Mouse (Mus musculus): ENCODE measurements around the gene Ankdd1b.

Gene Ankdd1b

DNA sequence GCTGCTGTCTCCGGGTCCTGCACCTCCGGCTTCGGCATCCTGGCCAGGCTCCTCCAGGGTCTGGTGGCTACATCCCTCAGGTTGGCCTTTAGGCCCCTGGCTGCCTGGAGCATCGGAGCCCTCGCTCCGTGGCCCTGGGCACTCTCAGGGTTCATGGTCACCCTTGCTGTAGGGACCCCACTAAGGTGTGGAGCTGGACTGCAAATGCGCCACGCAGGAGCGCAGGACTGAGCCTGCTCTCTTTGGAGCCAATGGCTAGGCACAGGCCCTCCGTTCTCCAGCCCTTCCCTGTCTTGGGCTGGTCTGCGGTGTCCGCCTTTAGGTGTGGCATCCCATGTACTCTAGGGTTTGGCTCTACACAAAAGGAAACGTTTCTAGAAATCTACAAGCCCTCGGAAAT lies at the start of gene Ankdd1b:
TSS of gene Ankdd1b (minus strand) at position 242 of the 400 bp plus-strand sequence.
- 93% methylated on average over 14 of the region's 14 CpGs for whole genome bisulfite sequencing

DNA sequence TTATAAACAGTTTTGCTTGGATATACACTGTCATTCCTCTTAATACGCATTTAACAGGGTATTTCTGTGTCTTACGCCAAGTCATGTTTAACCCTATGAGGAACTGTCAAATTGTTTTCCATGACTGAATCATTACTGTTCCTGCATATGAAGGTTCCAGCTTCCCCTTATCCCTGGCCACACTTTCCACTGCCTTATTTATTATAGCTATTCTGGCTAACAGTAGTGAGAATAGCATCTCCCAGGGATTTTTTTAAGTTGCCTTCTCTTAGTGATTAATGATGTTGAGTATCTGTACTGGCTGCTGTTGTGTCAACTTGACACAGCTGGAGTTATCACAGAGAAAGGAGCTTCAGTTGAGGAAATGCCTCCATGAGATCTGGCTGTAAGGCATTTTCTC lies 46.3 kb upstream of the Ankdd1b start:
- WGBS: 98% methylated on average over 2 of the region's 2 CpGs

DNA sequence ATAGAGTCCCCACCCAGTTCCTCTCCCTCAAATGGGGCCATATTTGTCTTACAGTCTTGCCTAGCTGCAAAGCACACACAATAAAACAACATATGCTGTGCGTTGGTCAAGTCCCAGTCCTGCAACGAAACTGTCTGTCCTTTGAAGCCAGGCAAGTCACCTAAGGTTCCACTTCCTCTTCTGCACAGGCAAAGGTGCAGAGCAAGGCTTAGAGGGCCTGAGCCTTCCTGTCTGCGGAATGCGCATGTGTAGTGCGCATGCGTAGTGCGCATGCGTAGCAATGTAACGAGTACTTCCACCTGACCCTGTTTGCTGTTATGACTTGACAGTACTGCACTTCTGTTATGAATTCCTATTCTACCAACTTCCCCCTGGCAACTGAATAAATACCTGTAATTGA lies 45.3 kb upstream of the Ankdd1b start:
- WGBS: 90% methylated on average over 9 of the region's 9 CpGs

DNA sequence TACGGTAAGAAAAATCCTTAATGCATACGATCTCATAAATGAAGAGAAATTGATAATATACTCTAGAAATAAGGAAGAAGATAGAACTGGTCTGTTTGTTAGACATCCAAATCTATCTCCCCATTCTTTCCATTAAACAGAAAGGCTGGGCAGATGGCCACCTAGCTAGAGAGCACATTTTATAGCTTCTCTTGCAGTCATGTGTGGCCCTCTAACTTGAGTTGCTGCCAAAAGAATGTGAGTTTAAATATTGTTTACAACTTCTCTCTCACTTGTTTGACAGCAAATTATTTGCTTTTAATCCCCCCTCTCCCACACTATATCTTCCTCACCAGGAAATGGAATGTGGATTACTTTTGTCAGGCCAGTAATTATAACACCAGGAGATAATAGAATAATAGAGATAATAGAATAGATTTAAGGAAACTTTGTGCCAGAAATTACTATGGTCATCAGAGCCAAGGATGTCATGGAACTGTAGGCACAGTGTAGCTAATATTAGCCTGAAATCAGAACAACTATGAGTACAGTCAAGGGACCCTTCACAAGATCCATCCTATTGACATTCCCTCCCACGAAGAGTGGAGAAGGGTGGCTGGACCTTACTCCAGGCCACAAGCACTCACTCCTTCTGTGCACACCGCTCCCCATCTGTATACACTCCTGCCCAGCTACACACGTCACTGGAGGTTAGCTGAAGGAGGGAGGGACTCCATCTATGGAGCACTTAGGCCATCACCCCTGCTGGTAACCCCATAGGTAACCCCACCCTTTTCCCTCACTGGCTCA lies 43.4 kb upstream of the Ankdd1b start:
- 97% methylated on average over 5 of the region's 5 CpGs for WGBS

DNA sequence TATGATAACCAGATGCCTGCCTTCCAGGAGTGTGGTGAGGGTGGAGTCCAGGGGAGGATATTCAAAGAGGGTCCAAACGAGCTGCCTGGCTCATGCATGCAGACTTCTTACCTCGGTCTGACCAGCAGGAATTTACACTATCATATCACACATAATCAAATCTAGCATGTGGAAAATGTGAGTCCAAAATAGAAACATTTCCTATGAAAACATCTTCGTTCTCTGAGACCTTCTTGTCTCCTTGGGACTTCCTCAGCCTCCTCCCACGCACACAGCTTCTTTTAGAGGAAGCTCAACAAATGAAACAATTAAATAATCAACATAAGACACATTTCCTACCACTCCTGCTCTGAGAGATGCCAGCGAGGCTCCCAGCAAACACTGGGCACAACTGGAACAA lies 40.9 kb upstream of the Ankdd1b start:
- WGBS: 68% methylated on average over 5 of the region's 5 CpGs

DNA sequence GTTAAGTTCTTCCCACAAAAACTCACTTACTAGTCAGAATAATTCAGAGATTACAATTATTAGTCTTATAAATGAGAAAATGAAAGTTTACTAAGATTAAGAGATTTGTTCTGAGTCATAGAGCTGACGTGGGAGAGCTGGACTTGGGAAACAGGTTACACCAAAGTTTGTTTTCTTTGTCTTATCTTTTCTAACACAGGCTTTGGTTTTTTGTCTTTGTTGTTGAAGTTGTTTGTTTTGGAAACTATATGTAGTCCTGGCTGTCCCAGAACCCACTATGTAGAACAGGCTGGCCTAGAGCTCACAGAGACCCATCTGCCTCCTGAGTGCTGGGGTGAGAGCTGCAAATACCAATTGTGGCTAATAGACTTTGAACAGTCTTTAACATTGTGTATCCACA lies 40.3 kb upstream of the Ankdd1b start:
- 90% methylated on average over 1 of the region's 1 CpGs for WGBS

DNA sequence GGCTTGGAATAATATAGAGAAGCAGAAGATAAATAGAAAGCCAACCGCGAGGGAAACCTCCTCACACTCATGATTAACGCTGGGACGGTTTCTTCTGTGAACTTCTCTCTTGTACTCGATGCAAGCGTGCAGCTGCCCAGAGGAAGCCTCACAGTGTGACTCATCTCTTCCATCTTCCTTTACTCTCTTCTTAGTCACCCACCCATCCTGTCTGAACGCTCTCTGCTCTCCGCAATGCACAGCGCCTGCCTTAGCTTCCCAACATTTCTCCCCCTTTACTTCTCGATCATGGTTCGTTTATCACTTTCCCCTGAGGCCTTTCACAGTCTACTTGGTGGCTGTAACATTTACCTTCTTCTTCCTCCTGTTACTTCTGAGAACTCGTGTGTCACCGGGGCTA lies 39.6 kb upstream of the Ankdd1b start:
- WGBS: 56% methylated on average over 13 of the region's 13 CpGs

DNA sequence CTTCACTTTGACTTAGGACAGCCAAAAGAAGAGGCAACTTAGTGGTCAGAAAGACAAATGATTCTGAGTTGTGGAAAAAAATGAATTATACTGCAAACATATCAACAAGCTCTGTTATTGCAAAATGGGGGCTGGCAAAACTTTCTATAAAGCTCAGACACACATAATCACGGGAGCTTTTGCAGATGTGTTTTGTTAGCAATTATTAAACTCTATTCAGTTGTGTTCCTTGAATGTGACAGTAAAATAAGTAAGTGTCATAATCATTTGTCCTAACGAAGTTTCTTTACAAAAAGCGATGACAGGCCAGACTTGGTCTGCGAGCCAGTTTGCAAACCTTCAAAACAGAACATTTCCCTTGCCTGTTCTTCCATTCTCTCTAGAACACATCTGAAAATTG lies 36.5 kb upstream of the Ankdd1b start:
- WGBS: 93% methylated on average over 4 of the region's 4 CpGs

DNA sequence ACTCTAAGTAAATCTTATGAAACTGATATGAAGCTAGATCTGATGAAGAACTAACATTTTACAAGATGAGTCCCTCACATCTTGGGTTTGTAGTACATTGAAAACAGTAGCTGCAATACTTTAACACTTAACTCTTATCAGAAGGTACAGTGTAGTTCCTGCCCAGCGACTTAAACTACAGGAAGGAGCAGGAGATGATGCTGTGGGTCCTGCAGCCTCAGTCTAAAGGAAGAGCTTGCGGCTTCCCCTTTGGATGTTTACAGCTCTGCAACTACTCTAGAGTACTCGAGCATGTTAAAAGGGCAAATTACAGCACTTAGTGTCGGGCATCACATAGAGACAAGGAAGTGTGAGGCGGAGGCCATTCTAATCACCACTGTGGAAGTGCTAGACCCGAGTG lies 35.3 kb upstream of the Ankdd1b start:
- WGBS: 81% methylated on average over 6 of the region's 6 CpGs

DNA sequence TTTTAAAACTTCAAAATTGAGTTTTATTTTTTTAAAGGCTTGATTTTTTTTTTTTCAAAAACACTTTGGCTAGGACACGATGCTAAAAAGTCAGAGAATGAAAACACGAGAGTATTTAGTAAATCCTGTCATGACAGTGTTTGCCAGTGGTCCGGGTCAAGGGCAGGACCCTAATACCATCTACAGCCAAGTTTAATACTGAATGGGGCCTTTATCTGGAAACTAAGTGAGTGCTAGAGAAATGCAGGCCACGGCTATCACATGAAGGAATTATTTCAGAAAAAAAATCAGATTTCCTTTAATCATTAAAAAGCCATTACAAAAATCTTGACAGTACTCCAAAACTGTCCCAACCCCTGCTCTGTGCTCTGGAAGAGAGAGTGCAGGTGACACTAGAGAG lies 34.7 kb upstream of the Ankdd1b start:
- WGBS: 81% methylated on average over 4 of the region's 4 CpGs

DNA sequence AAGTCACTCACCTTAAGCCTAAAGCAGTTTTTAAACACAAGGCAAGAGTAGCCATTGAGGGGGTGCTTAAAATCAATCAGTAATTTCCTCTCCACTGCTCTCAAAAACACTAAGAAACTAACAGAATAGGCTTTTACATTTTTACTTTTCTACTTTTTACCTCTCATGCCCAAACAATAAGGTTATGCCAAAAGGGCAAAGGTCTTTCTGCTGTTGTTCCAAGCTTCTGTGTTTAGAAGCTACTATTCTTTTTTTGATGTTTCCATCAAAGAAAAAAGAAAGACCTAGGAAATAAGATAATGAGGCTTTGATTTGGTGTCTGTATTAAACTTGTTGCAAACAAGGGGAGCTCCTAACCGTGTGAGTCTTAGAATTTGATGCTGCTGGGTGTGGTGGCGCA lies 28.9 kb upstream of the Ankdd1b start:
- 78% methylated on average over 2 of the region's 2 CpGs for WGBS

DNA sequence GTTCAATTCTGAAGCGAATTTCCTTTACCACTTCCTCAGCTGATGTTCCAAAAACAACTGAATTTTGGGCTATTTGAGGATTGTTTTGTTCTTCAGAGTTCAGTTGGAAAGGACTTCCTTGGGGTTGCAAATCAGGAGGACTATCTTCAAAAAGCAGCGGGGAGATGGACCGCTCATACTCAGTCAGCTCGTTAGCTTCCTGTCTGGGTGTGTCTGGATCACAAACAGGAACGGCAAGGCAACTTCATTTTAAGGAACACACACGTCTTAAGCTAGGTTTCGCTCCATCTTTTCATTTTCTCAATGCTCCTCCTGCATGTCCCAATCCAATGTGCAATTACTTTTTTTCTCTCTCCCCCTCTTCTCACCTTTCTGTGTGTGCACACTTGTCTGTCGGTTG lies 25.6 kb upstream of the Ankdd1b start:
- 68% methylated on average over 8 of the region's 8 CpGs for WGBS

DNA sequence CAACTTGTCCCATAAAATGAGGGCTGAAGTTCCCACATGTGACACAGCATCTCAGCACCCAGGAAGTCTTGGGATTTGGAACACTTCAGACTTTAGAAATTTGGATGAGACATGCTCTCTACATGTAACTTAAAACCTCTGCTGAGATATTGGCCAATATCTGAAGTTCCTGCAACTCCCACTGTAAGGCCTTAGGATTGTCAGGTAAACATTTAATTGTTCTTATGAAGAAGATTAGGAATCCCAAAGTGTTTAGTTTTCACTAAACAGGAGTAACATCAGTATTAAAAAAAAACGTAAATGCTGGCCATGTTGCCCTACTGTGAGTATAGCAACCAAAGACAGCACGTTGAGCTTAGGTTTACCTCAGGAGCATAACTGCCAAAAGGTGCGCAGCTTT lies 19.4 kb upstream of the Ankdd1b start, which contains the start of gene Gm17622:
TSS of gene Gm17622 (plus strand) at position 301 of the 400 bp plus-strand sequence.
- WGBS: 98% methylated on average over 3 of the region's 3 CpGs

DNA sequence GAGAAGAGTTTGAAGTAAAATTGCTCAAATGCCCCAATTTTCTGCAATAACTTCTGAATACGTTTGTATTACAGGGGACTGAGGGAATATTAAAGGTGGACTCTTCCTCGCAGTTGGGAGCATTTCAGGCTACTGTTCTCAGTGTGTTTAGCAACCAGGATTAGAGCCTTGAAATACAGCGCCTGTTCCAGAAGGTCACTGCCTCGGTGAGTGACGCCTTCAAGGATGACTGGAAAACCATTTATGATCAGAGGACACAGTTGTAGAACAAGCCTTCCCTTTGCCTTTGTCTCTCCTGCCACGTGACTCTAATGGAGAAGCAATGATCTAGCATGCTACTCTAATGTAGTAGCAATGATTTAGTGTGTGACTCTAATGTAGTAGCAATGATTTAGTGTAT lies 17.0 kb upstream of the Ankdd1b start:
- 97% methylated on average over 6 of the region's 6 CpGs for WGBS

DNA sequence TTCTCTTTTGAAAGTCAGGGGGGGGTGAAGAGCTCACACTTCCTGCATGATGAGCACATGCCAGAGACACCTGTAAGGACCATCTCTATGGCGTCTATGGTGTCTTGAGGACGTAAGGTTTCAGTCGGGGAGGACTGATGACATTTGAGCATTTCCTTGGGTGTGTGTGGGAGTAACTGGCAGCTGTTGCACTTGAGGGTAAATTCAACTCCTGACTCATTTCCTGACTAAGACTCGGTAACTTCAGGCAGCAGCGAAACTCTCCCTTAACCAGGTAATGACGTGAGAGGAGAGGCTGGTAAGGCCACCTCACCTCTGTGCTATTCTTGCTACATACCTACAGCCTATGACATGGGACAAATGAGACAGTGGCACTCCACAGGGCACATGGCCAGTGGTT lies 16.2 kb upstream of the Ankdd1b start:
- 68% methylated on average over 6 of the region's 6 CpGs for WGBS

DNA sequence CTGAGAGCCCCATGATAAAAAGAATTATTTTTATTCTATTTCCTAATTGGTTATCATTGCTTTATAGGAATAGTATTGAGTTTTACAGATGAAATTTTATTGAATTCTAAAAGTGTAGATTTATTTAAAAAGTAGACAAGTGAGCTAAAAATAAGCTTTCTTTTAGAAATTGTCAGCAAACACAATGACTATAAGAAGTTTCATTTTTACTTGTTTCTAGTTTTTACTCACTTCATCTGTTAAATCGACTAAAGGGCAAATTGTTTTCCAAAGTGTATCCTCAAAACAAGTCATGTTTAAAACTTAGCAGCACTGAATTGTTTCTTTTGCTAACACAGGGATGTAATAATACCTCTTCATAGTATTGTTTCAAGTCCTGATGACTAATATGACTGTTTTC lies 8.0 kb upstream of the Ankdd1b start:
- 84% methylated on average over 1 of the region's 1 CpGs for WGBS

DNA sequence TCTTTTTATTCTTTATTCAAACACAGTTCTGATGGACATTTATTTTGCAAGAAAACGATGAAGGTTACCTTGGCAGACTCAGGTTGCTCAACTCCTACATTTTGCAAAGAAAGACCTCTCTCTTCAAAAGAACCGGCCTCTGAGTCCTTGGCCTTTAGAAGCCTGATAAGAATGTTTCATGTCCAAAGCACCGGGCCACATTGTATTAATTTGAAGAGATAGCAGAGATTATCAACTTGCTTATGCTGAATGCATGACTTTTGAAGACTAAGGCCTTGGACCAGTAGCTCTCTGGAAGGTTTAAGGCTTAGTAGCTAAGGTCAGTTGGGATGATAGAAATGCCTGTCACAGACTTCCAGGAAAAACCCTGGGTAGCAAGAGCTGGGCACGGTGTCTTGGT lies 6.2 kb upstream of the Ankdd1b start:
- 90% methylated on average over 4 of the region's 4 CpGs for whole genome bisulfite sequencing

DNA sequence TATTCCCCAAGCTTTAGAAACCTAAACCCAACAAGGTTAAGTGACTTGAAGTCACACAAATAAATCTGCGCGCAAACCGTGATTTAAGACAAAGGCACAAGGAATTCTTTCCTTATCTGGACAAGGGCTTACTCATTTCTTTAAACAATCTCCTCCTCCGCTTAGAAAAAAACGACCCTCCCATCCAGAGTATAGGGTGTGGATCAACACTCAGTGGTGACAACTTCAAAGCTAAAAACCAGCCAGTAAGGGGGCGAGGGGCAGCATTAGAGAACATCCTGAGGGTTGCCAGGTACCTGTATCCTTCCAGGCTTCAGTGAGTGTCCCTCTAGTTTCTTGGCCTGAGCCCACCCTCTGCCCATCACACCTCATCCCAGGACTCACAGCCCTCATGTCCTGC lies 442 bp downstream of the Ankdd1b start:
- WGBS: 85% methylated on average over 6 of the region's 6 CpGs

DNA sequence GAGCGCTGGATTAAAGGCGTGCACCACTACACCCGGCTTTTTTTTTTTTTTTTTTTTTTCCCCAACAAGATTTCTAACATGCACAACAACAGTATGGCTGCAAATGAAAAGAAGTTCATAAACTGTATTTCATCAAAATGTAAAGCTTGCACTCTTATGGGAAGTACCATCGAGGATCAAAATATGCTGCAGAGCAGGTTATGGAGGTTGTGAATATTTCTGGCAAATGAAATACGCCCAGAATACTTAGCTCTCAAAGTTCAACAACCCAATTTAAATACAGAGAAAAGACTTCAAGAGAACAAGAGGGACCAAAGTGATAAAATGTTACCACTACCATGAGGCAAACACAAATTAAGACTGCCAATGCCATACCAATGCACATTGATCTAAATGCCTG lies 2.3 kb downstream of the Ankdd1b start:
- 89% methylated on average over 5 of the region's 5 CpGs for WGBS

DNA sequence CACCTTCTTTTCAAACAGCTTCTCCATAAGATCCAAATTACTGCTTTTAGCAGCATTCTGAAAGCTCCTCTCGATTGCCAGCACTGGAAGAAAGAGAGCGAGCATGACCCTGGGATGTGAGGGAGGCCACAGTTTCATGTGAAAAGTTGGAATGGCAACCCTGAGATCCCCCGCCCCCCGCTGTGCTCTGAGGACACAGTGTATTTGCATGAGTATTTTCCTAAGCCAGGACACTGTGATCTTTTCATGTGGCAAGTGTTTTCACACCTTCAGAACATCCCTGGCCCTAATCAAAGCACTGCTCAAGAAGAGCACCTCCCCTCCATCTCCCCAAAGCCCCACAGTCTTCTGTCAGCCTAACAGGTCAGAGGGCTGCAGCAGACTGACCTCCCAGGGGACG lies 5.7 kb downstream of the Ankdd1b start:
- 84% methylated on average over 5 of the region's 5 CpGs for WGBS

DNA sequence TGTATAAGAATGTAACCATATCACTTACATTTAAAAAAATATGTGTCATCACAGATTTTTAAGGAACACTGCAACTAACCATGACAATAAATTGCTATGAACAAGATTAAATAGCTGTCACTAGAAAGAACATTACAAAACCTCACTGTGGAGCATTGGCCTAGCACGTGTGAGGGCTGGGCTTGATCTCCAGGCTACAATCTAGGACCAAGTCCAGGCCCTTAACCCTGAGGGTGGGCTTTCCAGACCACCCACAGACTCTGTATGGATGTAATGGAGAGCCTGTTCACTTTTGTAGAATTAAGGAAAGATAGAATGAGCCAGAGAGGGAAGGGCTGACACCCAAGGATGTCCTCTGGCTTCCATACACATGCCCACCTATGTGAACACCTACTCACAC lies 8.4 kb downstream of the Ankdd1b start:
- 79% methylated on average over 1 of the region's 1 CpGs for WGBS

DNA sequence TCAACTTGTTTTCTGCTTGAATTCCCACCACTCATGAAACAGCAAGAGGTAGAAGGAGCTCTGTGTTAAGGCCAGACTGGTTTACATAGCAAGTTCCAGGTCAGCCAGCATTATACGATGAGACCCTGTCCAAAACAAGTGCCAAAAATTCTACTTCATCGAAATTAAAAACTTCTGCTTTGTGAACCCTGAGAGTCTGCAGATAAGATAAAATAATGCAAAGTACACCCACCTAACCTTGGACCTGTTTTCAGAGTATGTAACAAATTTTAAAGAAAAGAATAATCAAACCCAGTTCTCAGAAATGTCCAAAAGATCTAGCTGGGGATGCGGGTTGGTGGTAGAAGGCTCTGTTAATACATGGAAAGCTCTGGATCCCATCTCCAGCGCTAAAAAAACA lies 12.4 kb downstream of the Ankdd1b start:
- WGBS: 85% methylated on average over 4 of the region's 4 CpGs

DNA sequence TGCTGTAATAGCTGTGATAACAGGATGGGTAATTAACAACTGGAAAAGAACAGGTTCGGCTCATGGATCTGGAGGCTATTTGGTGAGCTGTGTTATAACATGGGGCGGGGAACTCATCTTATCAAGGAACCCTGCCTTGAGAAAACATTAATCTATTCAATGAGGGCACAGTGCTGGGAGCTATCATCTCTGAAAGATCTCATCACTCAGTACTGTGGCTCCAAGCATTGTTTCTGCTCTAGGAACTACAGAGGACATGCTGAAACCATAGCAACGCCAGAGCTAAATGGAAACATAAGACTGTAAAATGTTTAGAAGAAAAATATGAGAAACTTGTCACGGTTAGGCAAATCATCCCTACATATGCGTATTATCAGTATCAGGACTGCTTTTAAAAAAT lies 13.0 kb downstream of the Ankdd1b start:
- 70% methylated on average over 5 of the region's 5 CpGs for WGBS

DNA sequence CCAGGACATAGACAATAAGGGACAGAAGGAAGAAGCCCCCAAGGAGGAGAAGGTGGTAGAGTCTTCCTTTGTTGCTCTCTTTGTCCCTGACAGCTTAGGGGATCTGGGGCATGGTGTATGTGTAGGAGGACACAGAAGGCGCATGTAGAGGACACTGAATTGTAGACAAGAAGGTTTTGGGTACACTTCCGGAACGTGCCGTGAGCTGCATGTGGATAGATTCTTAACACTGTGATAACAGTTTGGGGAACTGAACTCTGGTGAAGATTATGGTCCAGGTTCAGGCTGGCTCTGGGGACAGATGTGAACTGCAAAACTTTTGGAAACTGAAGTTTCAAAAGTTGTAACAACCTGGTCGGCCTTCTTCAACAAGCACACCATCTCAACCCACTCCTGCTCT lies 13.4 kb downstream of the Ankdd1b start:
- 78% methylated on average over 5 of the region's 5 CpGs for WGBS
